Mouse (Mus musculus) testis, postnatal 10 days (tissue): Measurements from ENCODE around the gene Fcnb.

Experiments used
- DNase-seq: peaks from one replicate; pipeline ENCODE4 v3.0.0; 2021; ENCODE audit warnings: low spot score

Gene Fcnb

GRCm38 (mm10) chr2:28075616-28076187, 9.0 kb downstream of the Fcnb start:
- DNase-seq: no peak

GRCm38 (mm10) chr2:28068537-28068878, 16.2 kb downstream of the Fcnb start:
- DNase-seq: no peak

GRCm38 (mm10) chr2:28067821-28068536, 16.7 kb downstream of the Fcnb start:
- no peak for DNase-seq

- DNase-seq: no peak
These were observed 17.5 kb downstream of the Fcnb start for GRCm38 (mm10) chr2:28067175-28067574.

DNA sequence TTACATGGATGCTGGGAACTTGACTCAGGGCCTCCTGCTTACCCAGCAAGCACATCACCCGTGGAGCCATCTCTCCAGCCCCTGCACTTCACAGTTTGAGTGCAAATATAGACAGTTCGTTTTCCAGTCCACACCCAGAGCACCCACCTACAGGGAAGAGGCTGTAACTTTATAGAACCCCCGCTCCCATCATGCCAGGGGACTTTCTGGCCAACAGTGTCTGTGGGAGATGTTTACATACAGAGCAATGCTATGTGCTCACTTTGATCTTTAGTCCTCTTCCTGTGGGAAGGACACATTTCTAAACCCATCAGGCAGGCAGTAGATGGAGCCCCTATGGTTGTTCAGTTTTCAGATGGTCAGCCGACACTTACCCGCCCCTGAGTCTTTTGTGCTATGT, 18.0 kb downstream of the Fcnb start:
- DNase-seq: no peak

DNA sequence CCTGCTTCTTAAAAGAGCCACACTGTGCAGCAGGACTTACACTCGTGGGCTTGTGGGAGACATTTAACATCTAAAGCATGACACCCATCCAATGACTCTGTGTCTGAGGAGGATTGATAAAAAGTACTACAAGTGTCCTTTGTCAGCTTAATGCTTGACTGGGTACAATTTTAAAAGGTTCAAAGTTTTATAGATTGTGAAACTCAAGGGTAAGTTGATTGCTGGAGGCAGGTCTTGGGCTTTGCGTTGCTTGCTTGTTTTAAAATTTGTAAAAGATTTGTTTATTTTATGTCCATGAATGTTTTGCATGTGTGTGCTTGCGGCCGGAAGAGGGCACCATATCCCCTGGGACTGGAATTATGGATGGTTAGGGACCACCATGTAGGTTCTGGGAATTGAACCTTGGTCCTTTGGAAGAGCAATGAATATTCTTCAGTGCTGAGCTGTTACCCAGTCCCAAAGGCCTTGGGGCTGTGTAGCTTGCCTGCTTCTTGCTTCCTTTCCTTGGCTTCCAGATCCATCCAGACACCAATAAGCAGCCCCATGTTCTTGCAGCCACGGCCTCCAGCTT, 19.5 kb downstream of the Fcnb start:
- no peak for DNase-seq

- no peak for DNase-seq
These were observed 20.2 kb downstream of the Fcnb start for GRCm38 (mm10) chr2:28064339-28065080.

- DNase-seq: no peak
These were observed 20.9 kb downstream of the Fcnb start for GRCm38 (mm10) chr2:28063711-28064338.

GRCm38 (mm10) chr2:28059922-28060321, 24.8 kb downstream of the Fcnb start:
- DNase-seq: no peak

GRCm38 (mm10) chr2:28047092-28047491, 37.6 kb downstream of the Fcnb start:
- no peak for DNase-seq

GRCm38 (mm10) chr2:28046311-28046710, 38.4 kb downstream of the Fcnb start:
- DNase-seq: no peak

GRCm38 (mm10) chr2:28044920-28045598, 39.6 kb downstream of the Fcnb start:
- DNase-seq: no peak

DNA sequence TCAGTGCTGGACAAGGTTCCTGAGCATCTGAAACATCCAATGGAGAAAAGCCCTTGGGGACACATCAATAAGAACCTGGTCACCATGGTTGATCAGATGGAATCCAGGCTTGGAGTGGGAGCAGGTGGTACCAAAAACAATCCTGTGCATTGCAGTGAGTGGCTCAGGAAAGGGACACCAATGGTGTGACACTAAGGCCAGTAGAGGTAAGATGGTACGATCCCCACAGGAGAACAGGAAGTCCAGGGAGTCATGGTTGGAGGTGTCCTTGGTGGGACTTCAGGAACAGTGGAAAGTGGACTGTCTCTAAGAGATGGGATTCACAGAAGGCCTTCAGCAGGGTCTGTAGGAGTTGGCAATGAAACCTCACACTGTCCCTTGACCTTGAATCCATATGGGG, 44.2 kb downstream of the Fcnb start:
- DNase-seq: no peak

DNA sequence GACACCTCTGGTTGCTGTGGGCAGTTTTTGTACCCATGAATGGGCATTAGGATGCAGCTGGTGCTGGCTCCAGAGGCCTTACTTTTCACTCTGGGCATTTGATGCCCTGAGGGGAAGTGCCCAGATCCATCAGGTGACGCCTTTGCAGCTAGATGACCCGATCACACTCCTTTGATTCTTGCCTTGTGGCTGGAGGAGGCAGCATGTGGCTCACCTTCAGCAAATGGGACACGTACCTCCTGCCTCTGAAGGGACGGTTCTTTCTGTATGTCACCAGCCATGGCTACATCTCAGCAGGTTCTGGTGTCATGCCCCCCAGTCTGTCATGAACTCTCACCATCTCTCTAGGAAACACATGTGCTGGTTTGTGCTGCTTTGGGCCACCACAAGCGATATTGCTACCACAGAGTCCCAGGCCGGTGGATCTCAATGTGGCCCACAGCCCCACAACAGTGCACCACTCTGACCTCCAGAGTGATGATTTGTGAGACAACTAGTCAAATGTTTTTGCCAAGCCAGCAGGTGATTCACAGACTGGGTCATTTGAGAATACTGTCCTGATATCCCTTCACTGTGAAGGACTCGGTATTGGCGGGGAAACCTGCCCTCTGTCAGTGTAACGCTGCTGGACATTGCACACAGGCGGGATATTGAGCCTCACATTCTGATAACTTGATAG, 44.9 kb downstream of the Fcnb start:
- DNase-seq: no peak

- DNase-seq: no peak
These were observed 46.1 kb downstream of the Fcnb start for GRCm38 (mm10) chr2:28038391-28039096.

DNA sequence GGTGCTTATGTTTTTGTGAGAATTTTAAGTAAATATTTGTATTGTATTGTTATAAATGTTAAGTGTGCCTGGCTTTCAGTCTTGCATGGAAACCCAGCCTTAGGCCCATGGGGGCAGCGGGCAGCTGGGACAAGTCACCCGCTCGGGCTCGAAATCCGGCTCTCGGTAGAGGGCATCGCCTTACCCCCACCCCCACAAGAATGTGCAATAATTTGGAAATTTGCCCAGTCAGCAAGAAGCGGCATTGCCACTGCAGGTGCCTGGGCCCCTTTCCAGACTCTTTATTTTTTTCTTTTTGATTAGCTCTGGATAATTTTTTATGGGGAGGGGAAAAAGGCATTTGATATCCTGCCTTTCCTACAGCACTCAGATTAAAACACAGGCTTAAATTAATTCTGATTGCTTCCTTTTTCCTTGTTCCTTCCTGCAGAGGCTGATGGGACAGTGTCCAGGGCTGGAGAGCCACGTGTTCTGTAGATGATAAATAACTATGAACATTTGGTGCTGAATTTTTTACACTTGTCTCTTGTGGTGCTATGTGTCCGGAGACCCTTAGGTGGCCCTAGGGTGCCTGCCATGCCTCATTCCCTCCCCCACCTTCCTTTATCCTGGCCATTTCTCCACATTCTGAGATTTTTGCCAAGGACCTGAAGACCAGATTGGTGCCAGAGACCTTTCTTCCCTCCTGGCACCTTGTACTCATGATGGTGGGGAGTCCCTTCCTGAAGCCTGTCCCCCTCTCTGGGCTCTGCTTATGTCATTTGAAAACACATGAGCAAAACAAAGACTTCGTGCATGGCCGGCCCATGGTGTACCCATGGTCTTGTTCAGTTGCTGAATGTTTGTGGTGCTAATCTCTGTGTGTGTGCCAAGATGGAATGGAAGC, 46.9 kb downstream of the Fcnb start:
- DNase-seq: no peak

DNA sequence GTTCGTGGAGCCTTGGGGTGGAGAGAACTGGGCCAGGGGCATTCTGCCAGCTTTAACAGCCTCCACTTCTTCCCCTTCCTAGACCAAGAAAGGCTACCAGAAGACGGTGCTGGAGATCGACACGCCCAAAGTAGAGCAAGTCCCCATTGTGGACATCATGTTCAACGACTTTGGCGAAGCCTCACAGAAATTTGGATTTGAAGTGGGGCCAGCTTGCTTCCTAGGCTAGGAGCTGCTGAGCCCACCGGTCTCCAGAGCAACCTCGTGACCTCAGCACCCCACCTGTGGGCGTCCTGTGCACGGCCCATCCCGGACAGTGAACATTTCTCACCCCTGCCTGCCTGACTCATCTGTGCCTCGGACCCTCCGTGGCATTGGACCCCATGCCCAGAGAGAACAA, 47.9 kb downstream of the Fcnb start:
- no peak for DNase-seq

GRCm38 (mm10) chr2:28034011-28034710, 50.5 kb downstream of the Fcnb start:
- no peak for DNase-seq

GRCm38 (mm10) chr2:28032469-28032868, 52.2 kb downstream of the Fcnb start:
- no peak for DNase-seq
